Mouse (Mus musculus): ENCODE data around the gene Gm45753.
"Not testable (repeated sequence)": the region's sequence is repeated elsewhere in the genome, so short reads cannot be mapped to it uniquely, and the experiment has no call there.

The Gm45753 gene

DNA sequence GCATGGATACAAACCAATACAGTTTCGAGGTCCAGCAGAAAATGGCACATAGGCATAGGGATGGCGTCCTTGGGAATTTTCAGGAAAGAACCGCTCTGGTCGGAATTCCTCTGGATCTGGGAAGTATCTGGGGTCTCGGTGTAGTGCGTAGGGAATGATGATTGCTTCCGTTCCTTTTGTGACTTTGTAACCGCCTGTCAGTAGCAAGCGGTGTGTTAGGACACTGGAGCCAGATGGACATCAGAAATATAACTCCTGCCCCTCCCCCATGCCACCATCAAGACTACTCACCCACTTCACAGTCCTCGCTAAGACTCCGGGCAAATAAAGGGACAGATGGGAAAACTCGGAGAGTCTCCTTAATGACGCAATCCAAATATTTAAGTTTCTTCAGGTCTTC, at the start of gene Gm45753:
TSS of gene Gm45753 (minus strand) at position 101 of the 400 bp plus-strand sequence.
- no peak for DNase-seq

DNA sequence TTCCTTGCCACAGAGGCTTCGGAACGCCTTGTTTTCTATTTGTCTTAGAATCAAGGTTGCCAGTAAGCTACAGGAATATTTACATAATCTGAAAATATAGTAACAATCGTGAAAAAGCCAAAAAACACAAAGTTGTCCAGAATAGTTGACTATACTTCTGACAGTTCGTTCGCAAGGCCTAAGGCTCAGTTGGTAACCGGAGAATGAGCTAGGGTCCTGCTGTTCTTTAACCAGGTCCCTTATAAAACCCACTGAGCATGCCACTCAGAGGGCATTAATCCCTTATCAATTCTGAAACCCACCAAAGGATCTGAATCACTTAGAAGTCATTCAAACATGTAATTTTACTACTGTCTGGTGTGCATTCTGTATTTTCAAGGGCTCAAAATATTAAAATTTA, 47.5 kb upstream of the Gm45753 start:
- no peak for DNase-seq

DNA sequence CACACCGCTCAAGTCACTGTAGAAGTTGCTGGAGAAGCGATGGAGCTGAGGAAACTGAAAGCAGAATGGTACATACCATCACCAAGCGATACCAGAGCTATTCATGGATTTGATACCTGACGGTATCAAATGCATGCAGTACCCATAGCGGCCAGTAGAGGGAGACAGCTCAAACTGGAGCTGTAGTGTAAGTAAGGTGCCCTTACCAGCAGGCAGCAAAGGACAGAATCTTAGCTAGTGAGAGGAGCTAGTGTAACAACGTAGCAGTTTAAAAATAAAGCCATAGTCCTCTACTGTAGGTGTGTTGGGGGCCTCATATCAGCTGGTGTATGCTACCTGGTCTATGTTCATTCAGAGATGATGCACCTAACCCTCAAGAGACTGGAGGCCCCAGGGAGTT, 36.8 kb upstream of the Gm45753 start:
- DNase-seq = peak; percentile 54

DNA sequence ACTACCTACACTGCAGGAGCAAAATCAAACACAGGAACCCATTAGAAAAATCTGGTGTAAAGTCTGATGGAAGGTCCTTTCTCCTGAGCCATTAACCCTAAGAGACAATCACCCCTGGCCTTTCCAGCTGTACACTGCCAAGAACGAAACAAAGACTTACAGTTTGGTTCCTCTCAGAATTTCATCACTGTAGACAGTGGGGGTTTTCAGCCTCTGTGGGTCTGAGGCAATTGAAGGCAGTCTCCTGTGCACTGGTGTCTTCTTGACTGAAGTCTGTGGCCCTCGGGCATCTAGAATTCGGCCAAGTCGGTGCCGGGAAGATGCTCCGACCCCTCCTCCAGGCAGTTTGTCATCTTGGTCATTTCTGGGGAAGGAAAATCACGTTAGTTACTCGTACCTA, 36.0 kb upstream of the Gm45753 start:
- no peak for DNase-seq

DNA sequence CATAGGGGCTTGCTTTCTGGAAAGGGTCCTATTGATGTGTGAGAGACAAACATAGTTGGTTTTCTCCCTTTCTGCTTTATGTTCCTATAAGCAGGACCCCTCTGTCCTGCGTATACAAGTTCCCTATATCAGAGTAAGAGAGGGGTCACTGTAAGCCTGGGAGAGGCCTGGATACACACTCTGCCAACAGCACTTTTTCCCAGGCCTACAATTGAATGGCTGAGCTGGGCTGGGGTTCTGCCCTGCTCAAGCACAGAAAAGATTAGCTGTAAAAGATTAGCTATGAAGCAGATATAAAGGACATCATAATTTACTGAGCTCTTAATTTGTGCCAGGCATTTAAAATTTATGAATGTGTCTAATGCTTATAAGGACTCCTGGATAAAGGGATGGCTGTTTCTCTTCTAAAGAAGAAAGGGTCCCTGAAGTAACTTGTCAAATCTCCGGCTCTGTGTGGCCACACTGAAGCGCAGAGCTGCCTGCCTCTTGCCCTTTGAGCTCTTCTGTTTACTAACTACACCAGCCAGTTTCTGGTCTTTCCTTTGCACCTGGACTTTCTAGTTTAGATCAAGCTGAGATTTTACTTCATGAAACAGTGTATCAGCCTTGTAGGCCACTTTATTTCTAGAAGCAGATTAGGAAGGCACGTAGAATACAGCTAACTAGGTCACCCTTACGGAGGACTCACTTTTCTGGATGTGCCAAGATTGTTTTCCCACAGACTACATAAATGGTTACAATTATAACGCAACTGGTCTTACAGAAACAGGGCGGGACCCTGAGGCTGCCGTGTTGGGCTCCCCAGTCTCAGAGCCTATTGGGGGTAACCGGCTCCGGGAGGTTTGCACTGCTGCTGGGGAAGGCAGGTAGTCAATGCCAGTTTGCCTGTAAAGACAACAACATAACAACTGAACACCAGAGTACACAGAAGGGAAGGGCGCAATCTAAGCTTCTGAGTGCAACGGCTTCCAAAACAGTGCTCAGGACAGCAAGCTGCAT, 33.7 kb upstream of the Gm45753 start:
- DNase-seq = no peak

DNA sequence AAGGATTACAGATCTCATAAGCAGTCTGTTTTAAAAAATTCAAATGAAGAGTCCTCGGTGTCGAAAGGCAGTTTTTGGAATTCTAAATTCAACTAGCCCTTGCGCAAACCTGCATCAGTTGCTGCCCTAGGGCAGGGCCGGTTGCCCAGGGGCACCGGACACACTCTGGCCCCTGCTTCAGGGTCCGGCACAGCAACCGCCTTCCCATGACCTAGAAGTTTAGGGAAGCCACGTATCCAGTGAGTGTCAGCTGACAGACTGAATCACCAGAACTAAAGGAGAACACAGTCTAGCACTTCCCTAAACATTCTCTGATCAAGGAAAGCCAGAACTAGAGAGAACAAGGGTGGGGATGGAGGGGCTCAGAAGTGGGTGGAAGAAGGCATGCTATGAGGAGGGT, 25.2 kb upstream of the Gm45753 start:
- DNase-seq = peak; percentile 7

DNA sequence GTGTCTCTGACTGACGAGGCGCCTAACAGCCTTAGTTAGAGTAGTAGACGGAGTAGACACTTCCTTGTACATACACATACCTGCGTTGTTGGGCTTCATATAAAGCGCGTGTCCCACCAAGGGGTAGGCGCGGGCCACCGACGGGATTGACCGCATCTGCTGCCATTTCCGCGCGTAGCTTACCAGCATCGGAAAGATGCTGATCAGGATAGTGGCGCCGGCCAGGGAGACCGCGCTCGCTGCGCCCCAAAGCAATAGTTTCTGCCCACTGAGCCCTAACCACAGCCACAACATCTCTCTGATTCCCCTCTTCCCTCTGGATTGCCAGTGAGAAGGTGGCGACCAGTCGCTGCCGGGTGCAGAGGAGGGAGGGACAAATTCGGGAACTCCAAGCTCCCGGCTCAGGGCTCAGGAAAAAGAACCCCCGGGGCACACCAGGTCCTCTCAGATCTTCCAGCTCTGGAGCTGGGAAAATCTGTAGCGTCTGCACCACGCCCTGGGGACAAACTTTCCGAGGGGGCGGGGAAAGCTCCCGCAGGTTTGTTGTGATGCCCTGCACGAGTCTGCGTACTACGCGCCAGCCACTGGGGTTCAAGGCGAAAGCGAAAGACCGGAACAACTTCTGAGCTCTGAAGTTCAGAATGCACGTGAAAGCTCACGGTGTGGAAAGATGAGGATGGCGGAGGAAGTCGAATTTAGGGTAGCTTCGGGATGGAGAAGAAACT, 24.6 kb upstream of the Gm45753 start, which contains the start of gene Cyp4v3:
TSS of gene Cyp4v3 (minus strand) at position 532 of the 725 bp plus-strand sequence.
- peak; percentile 55 for DNase-seq

DNA sequence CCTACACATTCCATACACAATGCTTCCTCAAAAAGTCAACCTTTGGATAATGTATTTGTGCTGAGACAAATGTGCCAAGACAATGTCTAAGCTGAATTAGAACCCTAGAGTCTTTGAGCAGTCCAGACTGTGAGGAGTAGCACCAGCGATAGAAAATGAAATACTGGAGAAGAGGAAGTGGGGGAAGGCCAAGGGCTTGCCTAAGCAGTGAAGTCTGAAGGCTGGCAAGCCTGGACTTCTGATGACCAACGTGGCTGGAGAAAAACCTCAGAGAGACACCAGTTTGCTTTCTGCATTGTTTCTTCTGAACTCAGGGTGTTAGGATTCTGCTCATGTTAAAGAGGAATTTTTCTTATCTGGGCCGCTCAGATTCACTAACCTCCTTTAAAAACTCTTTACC, 22.6 kb upstream of the Gm45753 start:
- DNase-seq = no peak

DNA sequence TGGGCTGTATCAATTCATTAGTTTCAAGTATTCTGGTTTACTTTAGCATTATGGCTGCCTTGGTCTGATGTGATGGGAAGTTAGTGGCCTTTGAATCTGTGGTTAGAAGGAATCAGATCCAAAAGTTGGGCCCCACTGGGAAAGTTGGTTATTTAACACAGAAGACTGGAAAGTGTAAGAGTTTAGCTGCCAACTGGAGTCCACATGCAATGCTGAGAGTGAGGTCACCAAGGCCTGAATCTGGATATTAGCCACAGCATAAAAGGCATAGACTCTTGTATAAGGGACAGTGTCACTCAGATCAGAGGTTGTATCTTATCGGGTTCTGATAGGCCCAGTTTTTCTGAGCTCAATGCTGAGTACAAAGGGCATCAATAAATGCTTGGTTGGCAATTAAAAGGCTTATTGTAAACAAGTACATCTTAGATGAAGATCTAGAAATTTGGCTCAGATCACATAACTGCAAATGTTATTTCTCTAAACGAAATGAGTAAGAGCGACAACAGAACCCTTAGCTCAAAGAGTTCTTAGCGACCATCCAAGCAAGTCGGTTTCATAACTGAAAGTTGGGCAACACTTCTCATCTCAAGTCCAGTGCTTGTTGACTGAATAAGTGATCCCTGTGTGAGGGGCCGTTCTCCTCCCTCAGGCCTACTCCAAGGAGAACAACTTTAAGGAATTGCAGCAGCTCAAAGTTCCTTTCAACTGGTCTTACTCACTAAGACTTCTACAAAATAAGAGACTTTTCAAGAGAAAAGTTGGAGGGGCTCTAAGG, 21.1 kb upstream of the Gm45753 start:
- DNase-seq = no peak

DNA sequence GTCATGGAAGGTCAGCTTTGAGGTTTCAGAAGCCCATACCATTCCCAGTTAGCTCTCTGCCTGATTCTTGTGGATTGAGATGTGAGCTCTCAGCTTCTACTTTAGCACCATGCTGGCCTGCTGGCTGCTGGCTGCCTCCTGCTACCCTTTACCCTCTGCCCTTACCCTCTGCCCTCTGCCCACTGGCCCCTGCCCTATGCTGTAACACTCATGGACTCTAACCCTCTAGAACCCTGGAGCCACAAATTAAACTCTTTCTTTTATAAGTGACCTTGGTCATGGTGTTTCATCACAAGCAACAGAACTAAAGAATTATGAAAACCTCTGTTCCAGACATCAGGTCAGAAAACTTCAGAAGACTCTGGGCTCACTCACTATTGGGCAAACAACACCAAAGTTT, 18.8 kb upstream of the Gm45753 start:
- DNase-seq = not testable (repeated sequence)

DNA sequence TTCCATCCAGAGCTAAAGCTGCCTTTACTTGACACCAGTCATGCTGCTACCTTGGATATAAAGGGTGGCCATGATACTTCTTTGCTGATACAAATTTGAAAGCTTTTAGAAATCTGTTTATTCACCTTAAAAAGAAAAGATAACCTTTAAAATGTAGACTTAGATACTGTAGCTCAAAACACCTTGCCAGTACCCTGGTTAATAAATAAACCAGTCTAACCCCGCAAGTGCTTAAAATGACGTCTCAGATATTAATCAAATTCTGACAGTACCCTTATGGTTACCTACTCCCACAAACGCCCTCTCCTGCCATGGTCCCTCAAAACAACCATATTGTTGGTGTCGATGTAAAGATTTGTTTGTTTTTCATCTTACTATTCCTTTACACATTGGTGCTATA, 15.9 kb upstream of the Gm45753 start:
- no peak for DNase-seq

DNA sequence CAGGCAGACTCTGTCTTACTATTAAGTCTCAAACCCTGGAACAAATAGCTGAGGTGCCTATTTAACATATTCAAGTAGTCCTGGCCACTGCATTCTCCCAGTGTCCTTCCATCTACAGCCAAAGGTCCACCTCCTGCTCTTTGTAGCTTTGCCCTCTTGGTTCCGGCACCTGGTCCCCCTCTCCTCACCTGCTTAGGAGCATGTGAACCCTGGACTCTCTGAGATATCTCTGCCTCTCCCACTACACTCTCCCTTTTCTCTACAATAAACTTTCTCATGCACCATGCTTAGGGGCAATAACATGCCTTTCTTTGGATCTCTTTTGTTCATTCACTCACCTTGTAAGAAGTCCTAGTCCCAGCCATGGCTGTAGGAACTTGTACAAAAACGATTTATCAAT, 13.1 kb upstream of the Gm45753 start:
- no peak for DNase-seq

DNA sequence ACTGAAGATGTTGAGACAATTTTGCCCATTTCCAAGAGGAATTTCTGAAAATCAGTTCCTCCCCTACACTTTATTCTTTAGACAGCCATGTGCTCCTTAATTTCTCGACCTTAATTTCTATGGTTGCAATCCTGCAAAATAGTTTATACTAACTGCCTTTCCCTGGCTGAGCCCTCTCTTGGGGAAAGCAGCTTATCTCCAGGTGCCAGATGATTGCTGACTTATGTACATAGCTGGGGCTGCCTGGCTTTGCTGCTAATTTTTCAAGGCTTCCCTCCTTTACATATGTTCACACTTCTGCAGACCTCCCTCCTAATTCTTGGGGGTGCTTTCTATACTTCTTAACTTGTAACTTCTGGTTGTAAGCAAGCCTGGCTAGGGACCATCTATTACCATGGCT, 12.7 kb upstream of the Gm45753 start:
- no peak for DNase-seq

DNA sequence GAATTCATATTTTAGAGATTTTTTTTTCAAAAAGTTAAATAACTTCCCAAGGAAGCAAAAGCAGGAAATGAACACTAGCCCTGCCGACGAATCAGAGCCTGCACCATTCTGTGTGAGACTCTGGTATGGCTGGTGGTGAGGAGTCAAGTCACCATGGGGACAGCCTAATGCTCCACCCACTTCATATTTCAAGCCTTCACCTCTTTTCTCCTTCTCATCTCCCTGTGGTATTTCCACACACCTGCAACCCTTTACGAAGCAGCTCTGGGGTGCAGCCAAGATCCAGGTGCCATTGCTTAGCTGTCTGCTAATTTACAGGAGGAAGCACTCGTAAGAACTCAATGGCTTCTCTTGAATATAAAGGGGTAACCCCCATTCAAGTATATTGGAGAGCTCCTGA, 2.7 kb upstream of the Gm45753 start:
- no peak for DNase-seq

DNA sequence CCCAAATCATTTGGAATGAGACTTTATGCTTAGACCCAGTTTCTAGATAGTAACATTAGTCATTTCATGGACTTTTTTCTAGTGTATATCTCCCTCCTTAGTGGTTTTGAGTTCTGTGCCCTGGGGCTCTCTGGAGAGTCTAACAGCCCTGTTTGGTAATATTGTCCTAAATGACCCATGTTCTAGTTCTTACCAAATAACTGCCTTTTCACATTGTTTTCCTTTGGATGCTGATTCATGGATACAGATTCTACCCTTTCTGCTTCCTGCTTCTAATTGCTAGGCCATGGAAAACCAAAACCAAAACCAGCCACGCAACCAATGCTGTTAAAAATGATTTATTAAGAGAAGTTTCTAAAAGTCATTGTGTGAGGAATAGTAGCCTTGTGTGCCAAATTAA, 2.8 kb downstream of the Gm45753 start:
- DNase-seq = no peak

DNA sequence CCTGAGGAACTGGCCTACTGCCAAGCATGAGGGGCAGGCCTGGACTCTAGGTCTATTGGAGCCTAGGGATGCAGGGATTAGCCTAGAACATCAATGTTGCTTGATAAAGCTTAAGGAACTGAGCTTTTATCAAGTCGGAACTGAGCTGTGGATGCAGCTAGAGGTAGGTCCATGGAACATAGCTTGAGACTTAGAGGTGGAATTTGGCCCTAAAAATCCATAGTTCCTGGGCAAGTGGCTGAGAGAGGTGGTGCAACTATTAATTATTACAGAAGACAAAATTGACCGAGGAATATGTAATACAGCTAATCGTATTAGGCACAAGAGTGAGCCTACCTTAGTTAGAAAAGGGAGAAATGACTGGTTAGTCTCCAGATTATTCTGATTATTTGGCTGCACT, 3.9 kb downstream of the Gm45753 start:
- DNase-seq = no peak

DNA sequence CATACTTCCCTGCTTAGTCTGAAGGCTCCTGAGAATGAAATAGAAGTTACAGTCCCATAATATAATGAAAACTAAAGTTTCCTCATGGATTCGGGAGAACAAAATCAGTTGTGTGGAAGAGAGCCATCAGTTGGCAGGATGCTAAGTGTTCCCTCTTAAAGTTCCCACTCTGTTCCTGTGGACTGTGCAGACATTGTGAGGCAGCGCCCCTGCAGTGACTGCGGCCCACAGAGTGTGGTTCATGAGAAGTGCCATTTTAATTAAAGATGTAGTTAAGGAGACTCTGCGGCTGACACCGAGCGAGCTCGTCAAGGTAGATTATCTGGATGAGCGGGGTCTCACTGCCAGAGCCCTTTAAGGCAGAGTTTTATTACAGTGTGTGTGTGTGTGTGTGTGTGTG, 5.9 kb downstream of the Gm45753 start:
- no peak for DNase-seq

DNA sequence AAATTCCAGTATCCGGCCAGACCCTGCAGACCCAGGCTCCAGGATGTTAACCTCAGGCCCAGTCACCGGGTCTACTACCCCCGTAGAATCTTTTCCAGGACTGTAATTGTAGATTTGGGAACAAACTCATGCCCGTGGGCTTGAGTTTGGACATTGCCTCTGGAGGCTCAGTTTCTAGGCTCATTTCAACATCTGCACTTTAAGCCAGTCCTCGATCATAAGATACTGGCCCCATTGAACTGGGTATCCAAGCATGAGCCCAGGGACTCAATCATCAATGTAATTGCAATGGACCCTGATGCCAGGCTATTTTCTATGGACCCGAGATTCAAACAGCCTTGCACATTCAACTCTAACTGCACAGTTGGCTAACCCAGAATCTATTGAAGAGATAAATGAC, 13.0 kb downstream of the Gm45753 start:
- DNase-seq = no peak

DNA sequence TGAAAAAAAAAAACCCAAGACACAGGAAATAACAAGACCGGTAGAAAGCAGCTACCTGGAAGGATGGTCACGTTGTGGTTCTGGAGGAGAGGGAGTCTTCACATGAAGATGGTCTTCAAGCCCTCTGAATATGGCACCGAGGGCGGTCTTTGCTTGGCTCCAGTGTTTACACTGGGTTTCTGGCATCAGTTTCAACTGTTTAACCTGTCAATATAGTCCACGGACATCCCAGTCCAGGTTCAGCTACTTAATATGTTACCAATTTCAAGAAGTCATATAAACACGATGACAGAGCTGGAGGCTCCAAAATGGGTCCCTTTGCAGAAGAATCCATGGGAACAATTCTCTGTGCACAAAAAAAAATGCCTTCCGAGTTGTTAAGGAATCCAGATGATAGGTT, 13.6 kb downstream of the Gm45753 start, which contains the start of gene Klkb1:
TSS of gene Klkb1 (minus strand) at position 173 of the 400 bp plus-strand sequence.
- no peak for DNase-seq

DNA sequence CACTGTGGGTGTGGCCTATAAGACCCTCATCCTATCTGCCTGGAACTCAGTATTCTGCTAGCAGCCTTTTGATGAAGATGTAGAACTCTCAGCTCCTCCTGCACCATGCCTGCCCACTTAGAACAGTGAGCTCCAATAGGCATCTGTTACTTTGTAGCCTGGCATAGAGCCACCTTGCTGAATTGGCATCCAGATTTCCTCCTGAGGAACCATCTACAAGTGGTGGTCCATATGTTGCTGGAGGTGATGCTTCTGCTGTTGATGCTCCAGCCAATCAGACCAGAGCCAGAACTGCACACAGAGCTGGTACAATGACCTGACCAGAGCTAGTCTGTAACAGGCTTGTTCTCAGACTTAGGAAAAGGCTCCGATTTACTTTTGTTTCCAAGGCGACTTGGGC, 16.5 kb downstream of the Gm45753 start:
- DNase-seq = no peak

DNA sequence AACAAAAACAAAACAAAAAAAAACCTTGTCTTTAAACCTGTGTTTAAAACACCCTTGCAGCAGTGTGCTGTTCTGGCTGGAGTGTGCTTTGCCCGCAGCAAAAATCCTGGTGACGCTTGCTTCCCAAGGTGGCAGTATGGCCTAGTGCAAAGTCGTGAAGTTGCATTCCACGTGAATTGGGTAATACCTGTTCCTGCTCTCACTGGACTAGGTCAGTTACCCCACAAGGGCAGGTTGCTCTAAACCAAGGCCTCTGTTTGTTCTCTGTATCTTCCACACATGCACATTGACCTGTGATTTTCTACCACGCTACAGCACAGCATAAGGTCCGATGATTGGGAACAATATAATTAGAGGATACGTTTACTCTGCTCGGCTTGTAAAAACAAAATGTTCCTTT, 26.6 kb downstream of the Gm45753 start:
- no peak for DNase-seq

DNA sequence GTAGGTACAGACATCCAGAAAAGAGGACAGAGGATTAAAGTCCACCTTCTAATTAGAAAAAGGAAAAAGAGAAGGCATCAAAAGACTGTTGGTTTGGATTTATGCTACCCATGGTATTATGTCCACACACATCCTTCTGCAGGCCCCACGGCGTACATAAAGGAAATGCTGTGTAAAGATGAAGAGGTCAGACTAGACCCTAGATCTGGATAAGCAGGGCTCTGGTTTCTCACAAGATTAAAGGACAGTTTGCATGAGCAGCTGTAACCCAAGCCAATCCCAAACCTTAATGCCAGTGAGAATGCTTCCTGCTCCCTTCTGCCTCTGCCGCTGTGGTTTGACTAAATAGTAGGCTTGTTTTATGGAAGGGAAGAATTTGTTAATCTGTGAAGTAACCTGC, 30.8 kb downstream of the Gm45753 start:
- no peak for DNase-seq

DNA sequence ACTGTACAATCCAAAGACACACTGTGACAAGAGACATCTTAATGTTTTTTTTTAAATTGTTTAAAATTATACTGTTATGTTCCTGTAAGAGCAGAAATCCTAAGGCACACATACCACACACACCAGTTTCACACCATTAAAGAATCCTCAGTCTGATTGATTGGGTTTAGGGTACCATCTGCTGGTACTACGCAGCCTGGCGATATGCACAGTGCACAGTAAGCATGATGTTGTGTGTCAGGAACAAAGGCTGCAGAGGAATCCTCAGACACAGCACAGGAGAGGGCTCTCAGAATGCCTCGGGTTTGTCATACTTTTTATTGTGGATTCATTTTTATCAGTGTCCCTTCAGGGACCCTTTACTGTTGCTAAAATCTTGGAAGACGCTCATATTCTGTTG, 33.9 kb downstream of the Gm45753 start:
- no peak for DNase-seq
